28 mouse cellular contexts compared by ENCODE assay signal in the genomic region with DNA sequence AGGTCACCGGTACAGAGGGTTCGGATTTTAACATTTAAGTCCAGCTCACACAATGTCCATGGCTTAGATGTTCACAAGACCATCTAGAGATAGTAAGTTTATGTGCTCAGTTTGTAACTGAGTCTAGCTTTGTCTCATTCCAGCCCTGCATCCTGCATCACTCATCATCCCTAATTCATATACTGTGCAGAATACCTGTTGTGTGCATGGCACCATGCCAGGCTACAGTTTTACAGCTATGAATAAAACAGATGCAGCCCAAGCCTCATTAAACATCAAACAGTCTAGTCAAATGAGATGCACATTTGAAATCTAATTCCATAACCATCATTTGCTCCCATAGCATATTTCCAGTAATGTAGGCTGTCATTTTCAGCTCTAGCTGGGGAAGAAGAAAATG.
A peak's percentile ranks its signal among the peaks of the same experiment; 100 is the strongest.
DNase-seq lines count a peak whose midpoint lies in the region; ATAC-seq lines count a peak whose summit lies in the region.
"Had no signal": no experiment of that assay in that cellular context is flagged by ENCODE, and none has a peak within 500 bp of the region (broad histone marks: within the 10 kb centered on the region; RNA-seq: fewer than 3 reads in every experiment).

No protein-coding gene starts in this region.

- H3K36me3 ChIP-seq in forebrain, embryonic 16.5 days (ENCODE audit: control insufficient read depth, insufficient read depth) = no peaks in the 10 kb centered on the region
- no peaks in the 10 kb centered on the region for H3K36me3 ChIP-seq in forebrain, embryonic 10.5 days (replicated peaks)
- no peaks in the 10 kb centered on the region for H3K36me3 ChIP-seq in midbrain, embryonic 15.5 days (replicated peaks)
- H3K36me3 ChIP-seq in midbrain, embryonic 13.5 days = no peaks in the 10 kb centered on the region
- H3K36me3 ChIP-seq in hindbrain, embryonic 15.5 days = no peaks in the 10 kb centered on the region
- no peaks in the 10 kb centered on the region for H3K36me3 ChIP-seq in neural tube, embryonic 15.5 days
- H3K36me3 ChIP-seq: forebrain, embryonic 15.5 days; heart, embryonic 13.5 days; intestine, embryonic 15.5 days; limb, embryonic 15.5 days; liver, embryonic 13.5 days had no signal

- DNase-seq in forebrain, embryonic 10.5 days (ENCODE audit: extremely low spot score, low spot score) = no peak
- no peak for DNase-seq in c-Kit-positive CD71-positive TER-119-positive erythroid progenitor cells, embryonic 14.5 days (ENCODE audit: low spot score)
- DNase-seq: adrenal gland, postnatal 14 days; cerebellum, adult 18-20 months; cerebellum, postnatal 14 days; heart, adult 2 months; heart, postnatal 10 days; kidney, adult 2 months; kidney, postnatal 36 days; left cerebral cortex, postnatal 4 days; liver, embryonic 13.5 days; lung, adult 18-20 months; thymus, adult 2 months; thymus, postnatal 4 days had no signal

- no peak overlapping the region for H3K27ac ChIP-seq in forebrain, embryonic 16.5 days (ENCODE audit: low read length)
- no peak overlapping the region for H3K27ac ChIP-seq in forebrain, embryonic 10.5 days
- H3K27ac ChIP-seq in midbrain, embryonic 15.5 days = no peak overlapping the region
- no peak overlapping the region for H3K27ac ChIP-seq in midbrain, embryonic 13.5 days
- H3K27ac ChIP-seq in hindbrain, embryonic 15.5 days (replicated peaks) = no peak overlapping the region
- no peak overlapping the region for H3K27ac ChIP-seq in neural tube, embryonic 15.5 days (replicated peaks)
- H3K27ac ChIP-seq: forebrain, embryonic 15.5 days; heart, adult 2 months; heart, embryonic 13.5 days; intestine, embryonic 15.5 days; layer of hippocampus, adult 2 months; limb, embryonic 15.5 days; liver, embryonic 13.5 days had no signal

- H3K27me3 ChIP-seq in forebrain, embryonic 16.5 days (replicated peaks; ENCODE audit: control insufficient read depth, insufficient read depth, low read length) = no peaks in the 10 kb centered on the region
- H3K27me3 ChIP-seq in forebrain, embryonic 10.5 days (ENCODE audit: poor library complexity, severe bottlenecking) = no peaks in the 10 kb centered on the region
- H3K27me3 ChIP-seq in midbrain, embryonic 15.5 days (replicated peaks) = no peaks in the 10 kb centered on the region
- H3K27me3 ChIP-seq in midbrain, embryonic 13.5 days = no peaks in the 10 kb centered on the region
- H3K27me3 ChIP-seq in hindbrain, embryonic 15.5 days = no peaks in the 10 kb centered on the region
- no peaks in the 10 kb centered on the region for H3K27me3 ChIP-seq in neural tube, embryonic 15.5 days (replicated peaks)
- H3K27me3 ChIP-seq: forebrain, embryonic 15.5 days; heart, embryonic 13.5 days; intestine, embryonic 15.5 days; limb, embryonic 15.5 days; liver, embryonic 13.5 days; Patski had no signal

- 91% methylated on average over 2 of the region's 2 CpGs for WGBS in forebrain, embryonic 16.5 days
- WGBS in forebrain, embryonic 10.5 days = 95% methylated on average over 2 of the region's 2 CpGs
- WGBS in midbrain, embryonic 15.5 days = 98% methylated on average over 2 of the region's 2 CpGs
- WGBS in midbrain, embryonic 13.5 days = 96% methylated on average over 2 of the region's 2 CpGs
- WGBS in hindbrain, embryonic 15.5 days = 93% methylated on average over 2 of the region's 2 CpGs
- WGBS in neural tube, embryonic 15.5 days = 99% methylated on average over 2 of the region's 2 CpGs

- no peak overlapping the region for H3K4me2 ChIP-seq in forebrain, embryonic 16.5 days (ENCODE audit: low read length)
- H3K4me2 ChIP-seq in midbrain, embryonic 15.5 days = no peak overlapping the region
- no peak overlapping the region for H3K4me2 ChIP-seq in midbrain, embryonic 13.5 days (replicated peaks)
- H3K4me2 ChIP-seq in hindbrain, embryonic 15.5 days = no peak overlapping the region
- H3K4me2 ChIP-seq in neural tube, embryonic 15.5 days = no peak overlapping the region
- H3K4me2 ChIP-seq: forebrain, embryonic 15.5 days; heart, embryonic 13.5 days; intestine, embryonic 15.5 days; limb, embryonic 15.5 days; liver, embryonic 13.5 days had no signal

- no peak overlapping the region for H3K9ac ChIP-seq in forebrain, embryonic 16.5 days (replicated peaks; ENCODE audit: low read depth, low read length)
- no peak overlapping the region for H3K9ac ChIP-seq in midbrain, embryonic 15.5 days
- no peak overlapping the region for H3K9ac ChIP-seq in midbrain, embryonic 13.5 days (replicated peaks)
- H3K9ac ChIP-seq in hindbrain, embryonic 15.5 days = no peak overlapping the region
- H3K9ac ChIP-seq in neural tube, embryonic 15.5 days (replicated peaks) = no peak overlapping the region
- H3K9ac ChIP-seq: forebrain, embryonic 15.5 days; heart, embryonic 13.5 days; intestine, embryonic 15.5 days; limb, embryonic 15.5 days; liver, embryonic 13.5 days had no signal

- no peaks in the 10 kb centered on the region for H3K9me3 ChIP-seq in forebrain, embryonic 16.5 days (ENCODE audit: control insufficient read depth, low read length)
- peaks cover 4% of the 10 kb centered on the region; the same call in 1 of the 2 replicates for H3K9me3 ChIP-seq in forebrain, embryonic 10.5 days
- H3K9me3 ChIP-seq in midbrain, embryonic 15.5 days = no peaks in the 10 kb centered on the region
- H3K9me3 ChIP-seq in midbrain, embryonic 13.5 days = no peaks in the 10 kb centered on the region
- H3K9me3 ChIP-seq in hindbrain, embryonic 15.5 days = no peaks in the 10 kb centered on the region
- H3K9me3 ChIP-seq in neural tube, embryonic 15.5 days (replicated peaks) = no peaks in the 10 kb centered on the region
- H3K9me3 ChIP-seq: forebrain, embryonic 15.5 days; intestine, embryonic 15.5 days; limb, embryonic 15.5 days; liver, embryonic 13.5 days had no signal

- ATAC-seq in forebrain, embryonic 16.5 days = peak; percentile 61; the same call in 1 of the 2 replicates
- ATAC-seq in midbrain, embryonic 15.5 days (replicated peaks) = peak; percentile 90
- no peak for ATAC-seq in midbrain, embryonic 13.5 days
- peak; percentile 75 for ATAC-seq in hindbrain, embryonic 15.5 days (ENCODE audit: low FRiP score, low read depth)
- peak; percentile 45; the same call in 1 of the 2 replicates for ATAC-seq in neural tube, embryonic 15.5 days (ENCODE audit: low FRiP score)
- ATAC-seq: forebrain, embryonic 15.5 days; intestine, embryonic 15.5 days; lung, postnatal 0 days; Patski had no signal

- H3K4me1 ChIP-seq in forebrain, embryonic 16.5 days (replicated peaks; ENCODE audit: control insufficient read depth, insufficient read depth, low read length) = 0 out of 2 replicates have a peak, but pooled peaks cover 3% of the 10 kb centered on the region
- peaks cover 35% of the 10 kb centered on the region for H3K4me1 ChIP-seq in forebrain, embryonic 10.5 days
- H3K4me1 ChIP-seq in midbrain, embryonic 15.5 days = no peaks in the 10 kb centered on the region
- peaks cover 5% of the 10 kb centered on the region; the same call in 1 of the 2 replicates for H3K4me1 ChIP-seq in midbrain, embryonic 13.5 days (replicated peaks)
- H3K4me1 ChIP-seq in hindbrain, embryonic 15.5 days (replicated peaks) = no peaks in the 10 kb centered on the region
- H3K4me1 ChIP-seq in neural tube, embryonic 15.5 days = no peaks in the 10 kb centered on the region
- H3K4me1 ChIP-seq: liver, embryonic 13.5 days had no signal

- no peak overlapping the region for H3K4me3 ChIP-seq in forebrain, embryonic 16.5 days (replicated peaks; ENCODE audit: low read length)
- H3K4me3 ChIP-seq in forebrain, embryonic 10.5 days = no peak overlapping the region
- H3K4me3 ChIP-seq in midbrain, embryonic 15.5 days = no peak overlapping the region
- no peak overlapping the region for H3K4me3 ChIP-seq in midbrain, embryonic 13.5 days (replicated peaks)
- H3K4me3 ChIP-seq in hindbrain, embryonic 15.5 days = no peak overlapping the region
- no peak overlapping the region for H3K4me3 ChIP-seq in neural tube, embryonic 15.5 days (replicated peaks)
- H3K4me3 ChIP-seq: erythroblast, embryonic 14.5 days; forebrain, embryonic 15.5 days; heart, adult 2 months; heart, embryonic 13.5 days; intestine, embryonic 15.5 days; layer of hippocampus, adult 2 months; limb, embryonic 15.5 days; liver, embryonic 13.5 days; megakaryocyte, embryonic 14.5 days had no signal
